Mouse (Mus musculus) liver, embryonic 14.5 days (tissue): ENCODE results near the gene Scn9a.

Experiments used
- CTCF ChIP-seq: IDR thresholded peaks from 2 replicates; pipeline ENCODE4 v1.5.1; 2016; ENCODE audit warnings: antibody characterized with exemption, low read depth, control low read depth
- EP300 ChIP-seq: IDR thresholded peaks from 2 replicates; pipeline ENCODE4 v1.6.1; 2016; ENCODE audit warnings: antibody characterized with exemption, low read depth

DNA sequence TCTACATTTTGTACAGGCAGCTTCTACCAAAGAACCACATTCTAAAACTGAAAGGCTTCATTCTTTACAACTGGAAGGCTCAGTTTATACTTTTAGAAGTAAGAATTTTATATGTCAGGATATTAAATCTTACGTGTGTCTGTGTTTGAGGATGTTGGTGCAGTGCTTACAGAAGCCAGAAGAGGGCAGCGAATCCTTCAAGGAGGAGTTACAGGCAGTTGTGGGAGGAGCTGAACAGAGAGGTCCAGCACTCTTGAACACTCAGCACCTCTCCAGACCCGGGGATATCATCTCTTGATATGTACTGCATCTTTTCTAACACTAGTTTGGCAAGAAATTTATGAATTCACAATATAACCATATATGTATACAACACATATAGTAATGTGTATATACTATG lies 114.8 kb downstream of the Scn9a start:
- TF ChIP-seq CTCF (no peak), EP300 (no peak)
